Mouse (Mus musculus): ENCODE measurements around the gene Nucks1.

Gene Nucks1

GRCm38 (mm10) chr1:131903251-131903650, 7.1 kb upstream of the Nucks1 start:
- no peak for TF ChIP-seq GATA4 (IDR thresholded peaks at IDR 0.05; ENCODE audit: insufficient replicate concordance, low read length)

GRCm38 (mm10) chr1:131905497-131905896, 4.8 kb upstream of the Nucks1 start:
- no peak for TF ChIP-seq GATA4 (IDR thresholded peaks at IDR 0.05; ENCODE audit: insufficient replicate concordance, low read length)

DNA sequence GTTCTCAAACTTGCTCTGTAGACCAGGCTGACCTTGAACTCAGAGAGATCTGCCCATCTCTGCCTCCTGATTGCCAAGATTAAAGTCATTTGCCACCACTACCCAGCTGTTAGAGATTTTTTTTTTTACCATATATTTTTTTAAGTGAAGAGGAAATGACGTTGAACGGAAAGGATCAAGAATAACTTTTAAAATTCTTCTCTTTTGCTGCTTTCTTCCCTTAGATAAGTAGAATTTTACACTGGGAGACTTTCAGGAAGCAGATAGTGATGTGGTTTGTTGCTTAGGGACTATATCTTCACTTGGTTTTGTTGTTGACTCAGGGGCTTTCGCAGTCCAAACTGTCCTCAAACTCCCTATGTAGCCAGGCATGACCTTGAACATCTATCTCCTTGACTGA, 1.9 kb upstream of the Nucks1 start:
- no peak for TF ChIP-seq GATA4 (IDR thresholded peaks at IDR 0.05; ENCODE audit: insufficient replicate concordance, low read length)

DNA sequence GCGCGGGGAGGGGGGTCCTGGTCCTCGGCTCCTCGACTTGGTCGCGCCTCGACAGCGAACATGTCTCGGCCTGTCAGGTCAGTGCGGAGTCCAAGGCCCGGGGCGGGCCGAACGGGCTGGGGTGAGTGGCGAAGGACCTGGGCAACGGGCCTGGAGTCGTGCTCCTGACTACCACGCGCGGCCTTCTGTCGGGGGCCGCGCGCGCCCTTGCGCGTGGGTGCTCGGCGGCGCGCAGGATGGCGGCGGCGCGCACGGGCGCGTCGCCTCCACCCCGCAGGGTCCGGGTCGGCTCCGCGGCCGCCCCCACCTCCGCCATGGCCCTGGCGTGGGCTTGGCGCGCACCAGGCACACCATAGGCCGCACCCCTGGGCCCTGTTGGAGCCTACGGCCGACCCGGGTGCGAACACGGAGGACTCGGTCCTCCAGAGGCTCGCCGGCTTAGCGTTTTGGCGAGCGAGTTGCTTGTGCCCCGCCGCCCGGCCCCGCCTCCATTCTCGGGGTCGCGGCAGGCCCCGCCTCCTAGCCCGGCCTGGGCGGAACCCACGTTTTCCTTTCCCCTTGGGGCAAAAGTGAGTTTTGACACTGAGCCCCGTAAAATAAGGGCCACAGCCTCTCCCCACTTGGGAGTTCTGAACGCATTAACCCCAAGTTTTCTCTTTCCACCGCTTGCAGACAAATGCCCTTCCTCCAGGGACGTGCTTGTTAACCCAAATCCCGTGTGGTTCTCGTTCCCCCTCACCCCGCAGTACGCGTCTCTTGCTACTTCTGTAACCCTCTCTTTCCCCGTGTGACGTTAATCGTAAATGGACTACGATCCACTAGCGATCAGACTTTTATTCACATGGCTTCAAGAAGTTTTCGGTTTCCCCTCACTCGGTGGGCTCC, 582 bp downstream of the Nucks1 start:
- no peak for TF ChIP-seq GATA4 (IDR thresholded peaks at IDR 0.05; ENCODE audit: insufficient replicate concordance, low read length)

GRCm38 (mm10) chr1:131917634-131918033, 7.3 kb downstream of the Nucks1 start:
- peak; percentile 38; the same call in 1 of the 2 replicates for TF ChIP-seq GATA4 (IDR thresholded peaks at IDR 0.05; ENCODE audit: insufficient replicate concordance, low read length)

DNA sequence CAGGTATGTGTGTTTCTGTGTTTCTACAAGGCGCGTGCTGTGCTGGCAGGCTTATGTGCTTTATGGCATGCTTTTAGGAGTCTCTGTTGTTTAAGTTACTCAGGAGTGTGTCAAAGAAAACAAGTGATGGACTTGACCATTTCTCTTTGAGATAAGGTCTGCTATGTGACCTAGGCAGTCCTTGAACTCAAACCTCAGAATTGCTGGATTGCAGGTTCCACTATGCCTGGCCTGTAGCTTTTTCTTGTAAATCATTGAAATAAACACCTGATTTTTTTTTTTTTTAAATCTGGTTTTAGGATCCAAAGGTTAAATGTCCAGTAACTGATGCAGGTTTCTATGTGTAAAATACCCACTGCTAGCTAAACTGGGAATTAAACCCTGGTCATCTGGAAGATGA, 8.7 kb downstream of the Nucks1 start:
- peak; percentile 74; the same call in 1 of the 2 replicates for TF ChIP-seq GATA4 (IDR thresholded peaks at IDR 0.05; ENCODE audit: insufficient replicate concordance, low read length)

DNA sequence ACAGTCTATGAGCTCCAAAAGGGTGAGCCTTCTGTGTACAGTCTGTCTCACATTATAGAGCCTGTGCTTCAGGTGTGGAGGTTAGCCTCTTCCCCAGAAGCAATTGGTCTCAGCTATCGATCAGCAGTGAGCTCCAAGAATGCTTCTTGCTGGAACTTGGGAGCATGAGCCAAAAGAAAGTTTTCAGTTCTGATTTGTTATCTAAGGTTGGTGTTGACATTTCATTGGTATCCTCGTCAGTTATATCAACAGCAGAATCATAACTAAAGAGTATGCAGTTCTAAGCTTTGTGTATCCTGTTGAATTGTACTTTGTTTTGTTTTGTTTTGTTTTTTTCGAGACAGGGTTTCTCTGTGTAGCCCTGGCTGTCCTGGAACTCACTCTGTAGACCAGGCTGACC, 11.8 kb downstream of the Nucks1 start:
- TF ChIP-seq GATA4 (IDR thresholded peaks at IDR 0.05; ENCODE audit: insufficient replicate concordance, low read length): peak; percentile 61; the same call in 1 of the 2 replicates

DNA sequence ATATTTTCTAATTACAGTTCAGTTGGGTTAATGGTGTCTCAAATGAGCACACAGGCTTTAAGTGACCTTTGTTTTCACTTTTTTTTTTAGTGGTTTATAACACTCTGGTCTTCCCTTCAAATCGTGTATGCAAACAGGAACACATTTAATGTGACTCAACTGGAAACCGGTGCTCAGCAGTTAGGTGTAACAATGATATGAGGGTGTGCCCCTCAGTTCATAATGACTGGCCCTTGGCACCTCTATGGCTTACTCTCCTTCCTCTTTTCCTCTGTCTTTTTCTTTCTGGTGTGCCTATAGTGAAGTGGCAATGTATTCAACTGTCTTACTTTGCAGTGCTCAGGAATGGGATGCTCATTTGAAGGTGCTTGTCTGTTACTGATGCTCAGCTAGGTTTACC, 23.1 kb downstream of the Nucks1 start:
- TF ChIP-seq GATA4 (IDR thresholded peaks at IDR 0.05; ENCODE audit: insufficient replicate concordance, low read length): no peak

DNA sequence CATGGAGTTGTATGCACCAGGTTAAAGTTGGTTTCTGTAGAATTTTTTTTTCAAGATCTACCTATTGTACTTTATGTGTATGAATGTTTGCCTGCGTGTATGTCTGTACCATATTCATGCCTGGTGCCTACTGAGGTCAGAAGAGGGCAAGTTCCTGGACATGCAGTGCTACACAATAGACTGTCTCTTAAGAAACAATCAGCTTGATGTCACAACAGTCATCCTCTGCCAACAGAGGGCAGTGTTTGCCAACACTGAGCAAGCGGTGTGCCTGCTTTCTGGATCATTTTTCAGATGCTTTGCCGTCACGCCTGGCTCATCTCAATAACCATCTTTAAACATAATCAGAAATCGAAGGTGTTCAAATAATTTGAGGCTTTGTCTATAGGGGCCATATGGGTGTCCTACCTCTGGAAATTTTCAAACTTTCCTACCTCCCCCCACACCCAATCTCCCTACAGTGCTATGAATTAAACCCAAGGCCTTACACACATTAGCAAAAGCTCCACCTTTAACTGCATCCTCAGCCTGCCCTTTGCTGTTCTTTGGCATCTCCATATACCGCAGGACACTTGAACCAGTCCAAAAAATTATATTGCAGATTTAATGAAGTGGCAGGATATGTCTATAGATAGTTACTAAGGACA, 27.4 kb downstream of the Nucks1 start:
- no peak for TF ChIP-seq GATA4 (IDR thresholded peaks at IDR 0.05; ENCODE audit: insufficient replicate concordance, low read length)

DNA sequence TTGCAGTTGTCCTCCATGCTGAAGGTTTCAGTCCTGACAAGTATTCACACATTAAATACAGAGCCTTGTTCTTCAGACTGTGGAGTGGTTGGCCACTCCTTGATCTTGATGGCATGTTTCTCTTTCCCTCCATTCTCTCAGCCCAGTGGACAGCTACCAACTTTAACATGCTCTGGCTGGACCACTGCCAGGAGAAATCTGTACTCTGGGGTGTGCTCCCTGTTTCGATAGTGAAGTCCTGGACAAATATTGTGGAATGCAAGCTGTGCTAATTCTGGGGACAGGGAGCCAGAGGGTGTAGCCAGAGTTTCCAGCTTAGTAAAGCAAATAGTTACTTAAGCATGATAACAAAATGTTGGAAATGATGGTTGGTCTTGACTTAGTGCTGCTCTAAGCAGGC, 28.5 kb downstream of the Nucks1 start:
- peak; percentile 38; the same call in 1 of the 2 replicates for TF ChIP-seq GATA4 (IDR thresholded peaks at IDR 0.05; ENCODE audit: insufficient replicate concordance, low read length)

GRCm38 (mm10) chr1:131940711-131941244, 30.4 kb downstream of the Nucks1 start:
- TF ChIP-seq GATA4 (IDR thresholded peaks at IDR 0.05; ENCODE audit: insufficient replicate concordance, low read length): no peak

GRCm38 (mm10) chr1:131941501-131941900, 31.2 kb downstream of the Nucks1 start:
- TF ChIP-seq GATA4 (IDR thresholded peaks at IDR 0.05; ENCODE audit: insufficient replicate concordance, low read length): no peak

DNA sequence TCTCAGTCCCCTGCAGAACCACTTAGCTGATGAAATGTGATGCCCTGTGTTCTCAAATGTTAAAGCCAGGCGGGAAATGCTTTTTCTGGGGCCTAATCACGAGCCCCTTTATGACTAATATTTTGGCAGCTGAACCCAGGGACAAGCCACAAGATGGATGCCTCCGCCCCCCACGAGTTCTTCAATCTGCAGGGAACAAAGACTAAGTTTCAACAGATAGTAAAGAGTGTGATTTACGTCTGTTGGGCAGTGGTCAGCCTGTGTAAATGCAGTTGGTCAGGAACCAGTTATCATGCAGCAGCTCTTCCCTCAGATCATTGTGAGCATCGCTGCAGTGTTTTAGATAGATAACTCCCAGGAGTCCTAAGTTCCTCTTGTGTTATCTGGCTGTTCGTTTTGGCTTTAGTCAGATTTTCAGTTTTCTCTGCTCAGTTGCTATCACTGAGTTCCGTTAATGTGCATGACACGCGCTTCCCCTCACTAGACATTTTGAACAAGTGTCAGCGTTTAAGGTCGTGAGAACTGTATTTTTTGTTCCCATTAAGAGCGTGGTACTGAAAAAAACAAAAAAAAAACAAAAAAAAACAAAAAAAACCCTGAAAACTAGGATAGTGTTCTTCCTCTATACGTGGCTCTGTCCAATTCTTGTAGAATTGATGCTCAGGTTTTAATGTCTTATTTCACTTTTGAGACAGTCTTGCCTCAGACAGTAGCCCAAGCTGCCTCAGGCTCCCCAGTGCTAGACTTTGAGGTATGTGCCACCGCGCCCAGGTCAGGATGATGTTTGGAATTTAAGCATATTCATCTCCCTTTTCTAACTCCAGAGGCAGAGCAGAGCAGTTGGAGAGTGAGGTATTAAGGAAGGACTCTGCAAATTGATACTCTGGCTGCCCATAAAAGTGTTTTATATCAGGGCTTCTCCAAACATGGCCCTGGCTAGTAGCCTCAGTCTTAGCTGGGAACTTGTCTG, 32.6 kb downstream of the Nucks1 start:
- peak; percentile 74; the same call in 1 of the 2 replicates for TF ChIP-seq GATA4 (IDR thresholded peaks at IDR 0.05; ENCODE audit: insufficient replicate concordance, low read length)

GRCm38 (mm10) chr1:131945674-131946440, 35.5 kb downstream of the Nucks1 start:
- TF ChIP-seq GATA4 (IDR thresholded peaks at IDR 0.05; ENCODE audit: insufficient replicate concordance, low read length): no peak

Measured in liver, adult (tissue).